Mouse (Mus musculus) cerebellum, adult 11-12 months (tissue): ENCODE measurements at regions not wholly inside any gene's neighbourhood (a gene's known extent, or its start where the extent isn't known, plus 50 kb on each side); places are given as distances from the start of the nearest gene placed in this dataset.

Experiments used
- DNase-seq: peaks from one replicate; pipeline ENCODE4 v3.0.0; 2022

DNA sequence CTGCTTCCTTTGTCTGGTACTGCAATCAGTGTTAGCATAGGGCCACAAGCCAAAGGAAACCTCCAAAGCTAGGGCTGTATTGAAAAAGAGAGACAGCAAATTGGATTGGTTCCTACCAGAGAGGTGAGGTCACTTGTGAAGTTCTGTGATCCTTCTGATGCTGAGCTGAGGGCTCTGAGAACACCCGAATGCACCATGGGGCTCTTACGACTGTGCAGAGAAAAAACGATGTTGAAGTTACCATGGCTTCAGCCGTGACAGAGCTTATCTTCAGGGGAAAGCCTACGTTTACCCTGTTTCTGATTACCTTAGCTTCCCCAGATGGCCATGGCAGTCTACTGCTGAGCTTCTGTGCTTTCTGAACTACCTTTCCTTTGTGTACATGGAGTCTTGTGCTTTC, 53.9 kb upstream of the Fmo9 start:
- no peak for DNase-seq

- no peak for DNase-seq
Observed at GRCm38 (mm10) chr1:166738029-166738428, 56.4 kb upstream of the Fmo9 start.

DNA sequence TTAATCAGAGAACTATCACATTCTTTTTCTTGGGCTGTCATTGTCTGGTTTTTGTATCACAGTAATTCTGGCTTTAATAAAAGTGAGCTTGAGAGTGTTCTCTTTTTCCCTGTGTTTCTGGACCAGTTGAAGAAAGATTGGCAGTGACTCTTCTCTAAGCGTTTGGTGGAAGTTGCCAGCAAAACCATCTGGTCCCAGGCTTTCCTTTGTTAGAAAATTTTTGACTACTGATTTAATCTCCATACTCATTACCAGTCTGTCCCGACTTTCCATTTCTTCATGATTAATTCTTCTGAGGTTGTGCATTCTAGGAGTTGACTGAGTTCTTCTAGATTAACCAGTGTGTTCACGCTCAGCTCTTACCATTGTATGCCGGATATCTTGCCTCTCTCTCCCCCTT, 68.6 kb upstream of the Fmo9 start:
- peak; percentile 75 for DNase-seq

GRCm38 (mm10) chr1:166750777-166751176, 69.1 kb upstream of the Fmo9 start:
- no peak for DNase-seq

GRCm38 (mm10) chr1:166751436-166751835, 69.8 kb upstream of the Fmo9 start:
- DNase-seq: no peak

DNA sequence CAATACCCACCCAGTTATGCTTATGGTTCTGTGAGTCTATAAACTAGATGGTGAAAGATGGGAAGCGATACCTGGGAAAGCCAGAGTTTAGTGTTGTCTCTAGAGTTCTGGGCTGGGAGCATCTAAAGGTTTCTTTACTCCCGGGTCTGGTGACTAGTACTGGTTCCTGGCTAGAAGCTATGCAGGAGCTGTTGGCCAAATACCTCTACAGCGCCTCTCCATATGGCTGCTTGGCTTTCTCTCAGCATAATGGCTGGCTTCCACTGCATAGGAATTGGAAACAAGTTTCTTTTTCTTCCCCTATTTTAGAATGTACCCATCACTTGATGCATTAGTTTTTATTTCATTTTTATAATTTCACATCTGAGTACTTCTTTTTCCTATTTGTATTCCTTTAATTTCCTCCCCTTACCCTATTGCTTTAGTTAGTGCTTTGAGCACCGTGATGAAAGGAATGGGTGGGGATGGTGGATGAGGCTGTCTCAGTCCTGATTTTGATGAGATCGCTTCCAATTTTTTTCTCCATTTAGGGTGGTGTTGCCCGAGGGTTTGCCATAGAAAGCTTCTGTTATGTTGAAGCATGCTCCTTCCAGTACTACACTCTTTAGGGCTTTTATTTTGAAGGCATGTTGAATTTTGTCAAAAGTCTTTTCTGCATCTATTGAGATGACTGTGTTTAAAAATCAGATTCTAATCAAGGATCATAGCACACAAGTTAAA, 71.5 kb upstream of the Fmo9 start:
- DNase-seq: peak; percentile 85

DNA sequence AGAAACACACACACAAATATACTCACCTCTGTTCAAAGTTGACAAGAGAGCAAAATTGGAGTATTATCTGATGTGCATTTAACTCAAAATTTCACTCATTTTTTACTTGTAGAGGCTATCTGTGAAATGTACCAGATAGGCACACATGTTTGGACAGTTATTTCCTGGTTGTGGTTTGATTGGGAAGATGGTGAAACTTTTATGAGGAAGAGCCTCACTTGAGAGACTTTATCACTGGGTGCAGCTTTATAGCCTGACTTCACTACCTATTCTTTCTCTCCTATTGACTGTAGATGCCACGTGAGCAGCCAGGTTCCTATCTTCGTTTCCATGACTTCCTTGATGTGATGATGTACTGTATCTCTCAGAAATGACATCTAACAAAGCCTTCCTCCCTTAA, 77.3 kb upstream of the Fmo9 start:
- DNase-seq: no peak

DNA sequence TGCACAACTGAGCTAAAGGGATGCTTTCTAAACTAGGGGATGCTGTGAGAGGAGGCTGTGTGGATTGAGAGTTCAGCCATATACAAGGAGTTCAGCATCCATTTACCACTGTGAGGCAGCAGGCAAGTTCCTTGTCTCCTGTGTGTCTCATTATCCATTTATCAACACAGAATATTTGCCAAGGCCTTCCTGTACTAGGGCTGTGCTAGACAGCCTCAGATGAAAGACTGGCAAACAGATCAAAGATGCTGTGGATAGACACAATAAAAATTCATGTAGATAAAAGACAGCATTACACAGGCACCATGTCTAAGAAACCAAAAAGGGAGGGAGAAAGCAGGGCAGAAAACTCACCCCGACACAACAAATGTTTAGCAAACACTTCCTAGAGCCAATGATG, 91.5 kb upstream of the Fmo9 start:
- DNase-seq: no peak

DNA sequence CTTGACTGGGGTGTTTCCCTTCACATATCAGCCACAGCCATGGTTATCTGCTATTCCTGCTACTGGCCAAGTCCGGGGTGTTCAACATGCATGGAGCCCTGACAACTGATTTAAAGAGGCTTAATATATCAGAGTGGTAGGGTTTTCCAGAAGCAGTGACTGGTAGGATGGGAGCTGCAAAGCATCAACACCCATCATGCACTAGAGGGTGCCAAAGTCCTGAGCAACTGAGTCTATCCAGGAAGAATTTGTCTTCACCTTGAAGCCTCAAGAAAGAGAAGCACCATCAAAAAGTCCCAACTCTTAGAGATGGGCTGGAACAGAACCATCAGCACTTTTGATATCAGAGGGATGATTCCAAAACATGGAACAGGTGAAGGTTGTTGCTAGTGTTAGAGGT, 100.5 kb upstream of the Fmo9 start:
- peak; percentile 38 for DNase-seq

GRCm38 (mm10) chr1:166787945-166788344, 106.3 kb upstream of the Fmo9 start:
- DNase-seq: no peak

GRCm38 (mm10) chr1:166788824-166789399, 107.3 kb upstream of the Fmo9 start:
- DNase-seq: no peak

DNA sequence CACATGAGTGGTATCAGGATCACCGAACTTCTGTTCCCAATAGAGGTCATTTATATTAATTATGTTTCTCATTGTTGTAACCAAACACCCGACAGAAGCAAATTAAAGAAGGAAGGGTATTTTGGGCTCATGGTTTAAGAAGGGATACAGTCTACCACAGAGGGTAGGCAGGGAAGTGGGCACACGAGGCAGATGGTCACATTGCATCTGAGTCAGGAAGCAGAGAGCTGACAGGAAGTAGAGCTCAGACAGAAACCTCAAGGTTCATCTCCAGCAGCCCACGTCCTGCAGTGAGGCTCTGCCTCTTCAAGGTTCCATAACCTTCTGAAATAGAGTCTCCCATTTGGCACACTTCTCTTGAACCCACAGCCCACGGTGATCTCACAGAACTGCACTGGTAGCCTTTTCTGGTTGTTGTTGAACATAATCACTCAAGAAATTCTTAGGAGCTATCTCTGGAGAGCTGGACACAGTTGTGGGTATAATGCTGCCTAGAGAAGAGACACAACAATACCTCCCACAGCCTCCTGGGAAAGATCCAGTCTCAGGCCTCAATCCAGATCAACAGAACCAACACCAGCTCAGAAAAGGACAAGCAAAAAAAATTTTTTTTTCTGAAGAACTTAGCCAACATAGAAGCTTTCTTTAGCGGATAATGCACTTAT, 111.5 kb upstream of the Fmo9 start:
- no peak for DNase-seq

DNA sequence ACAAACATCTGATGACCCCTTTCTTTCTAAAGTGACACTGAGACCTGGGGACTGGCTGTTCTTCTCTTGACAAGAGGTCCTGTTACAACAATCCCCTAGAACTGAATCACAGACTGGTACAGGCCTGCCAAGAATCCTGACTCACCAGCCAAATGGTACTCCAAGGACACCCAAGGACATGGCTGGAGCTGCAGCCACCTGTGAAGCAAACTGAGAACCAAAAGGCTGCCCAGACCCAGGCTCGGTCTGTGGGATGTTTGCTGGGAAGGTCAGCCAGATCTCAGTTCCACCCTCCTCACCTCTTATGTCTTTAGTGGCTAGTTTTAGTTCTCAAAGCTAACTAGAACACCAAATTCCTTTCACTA, 112.1 kb upstream of the Fmo9 start:
- DNase-seq: no peak

DNA sequence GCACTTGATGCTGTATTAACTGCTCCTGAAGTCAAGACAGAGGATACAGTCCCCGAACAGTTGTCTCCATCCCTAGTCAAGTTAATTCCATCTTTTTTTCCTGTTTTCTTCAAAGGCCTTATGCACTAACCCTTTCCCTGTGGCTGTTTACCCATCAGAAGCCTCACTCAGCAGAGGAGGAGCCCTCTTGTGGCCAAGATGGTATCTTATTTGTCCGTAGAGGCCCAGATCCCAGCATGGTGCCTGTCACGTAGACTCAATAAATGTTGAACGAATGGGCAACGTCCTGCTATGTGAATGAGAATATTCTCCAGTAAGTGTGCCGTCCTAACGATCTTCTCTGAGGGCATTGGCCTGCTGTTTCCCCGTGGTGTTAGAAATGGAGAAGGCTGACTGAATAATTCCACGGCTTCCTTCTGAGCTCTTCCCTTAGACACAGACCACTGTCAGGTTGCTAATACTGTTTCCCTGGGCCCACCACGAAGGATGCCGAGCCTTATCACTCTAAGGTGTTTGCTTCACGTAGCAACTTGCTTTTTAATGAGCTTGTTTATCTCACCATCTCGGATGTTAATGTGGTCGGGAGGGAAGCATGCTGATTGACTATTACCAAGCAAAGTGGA, 113.1 kb upstream of the Fmo9 start:
- peak; percentile 31 for DNase-seq

DNA sequence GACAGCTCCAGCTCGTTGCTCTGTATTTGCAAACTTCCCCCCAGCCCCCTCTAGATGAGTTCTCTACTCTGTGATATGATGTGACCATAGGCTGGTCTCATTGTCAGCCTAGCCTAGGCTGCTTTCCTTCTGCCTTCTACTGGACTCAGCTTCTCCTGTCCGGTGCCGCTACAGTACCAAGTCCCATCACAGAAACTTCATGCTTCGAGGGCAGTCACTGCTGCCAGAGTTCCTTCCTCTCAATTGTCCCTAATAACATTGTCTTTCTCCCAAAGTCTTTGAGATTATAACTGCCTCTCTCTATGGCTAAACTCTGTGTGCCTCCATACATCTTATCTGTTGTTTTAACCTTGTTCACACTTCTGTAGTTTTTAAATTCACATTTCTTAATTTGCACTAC, 114.0 kb upstream of the Fmo9 start:
- DNase-seq: no peak

GRCm38 (mm10) chr1:166796362-166796925, 114.8 kb upstream of the Fmo9 start:
- no peak for DNase-seq

DNA sequence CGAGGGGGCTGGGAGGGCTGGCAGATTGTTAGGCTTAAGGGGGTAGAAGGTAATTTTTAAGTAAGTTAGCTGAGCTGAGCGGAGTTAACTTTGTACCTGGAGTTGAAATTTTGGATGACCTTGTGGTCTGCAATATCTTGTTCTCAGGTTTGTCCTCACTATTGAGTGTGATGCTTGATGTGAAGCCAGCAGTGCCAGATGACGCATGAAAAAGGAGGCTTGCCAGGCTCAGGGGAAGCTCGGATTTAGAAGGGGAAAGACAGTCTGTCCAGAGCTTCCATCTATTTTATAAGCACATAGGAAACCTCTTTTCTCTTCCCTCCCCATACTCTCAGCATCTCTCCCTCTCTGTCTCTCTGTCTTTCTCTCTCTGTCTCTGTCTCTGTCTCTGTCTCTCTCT, 115.3 kb upstream of the Fmo9 start:
- DNase-seq: peak; percentile 66

GRCm38 (mm10) chr1:166800953-166801603, 119.4 kb upstream of the Fmo9 start:
- peak; percentile 93 for DNase-seq

DNA sequence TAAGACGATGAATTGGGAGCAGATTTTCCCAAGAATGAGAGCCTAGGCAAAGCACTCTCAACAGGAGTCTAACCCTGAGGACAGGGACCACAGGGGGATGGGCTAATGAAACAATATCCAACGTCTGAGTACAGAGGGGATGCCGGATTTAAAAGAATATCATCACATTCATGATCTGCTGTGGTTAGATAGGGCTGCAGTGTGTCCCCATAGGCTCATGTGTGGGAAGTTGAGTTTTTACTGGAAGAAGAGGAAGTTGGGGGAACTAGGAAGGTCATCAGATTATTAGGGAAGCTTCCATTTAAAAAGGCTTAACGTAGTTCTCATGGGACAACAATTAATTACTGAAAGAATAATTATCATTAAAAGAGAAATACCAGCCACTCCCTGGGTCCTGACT, 120.3 kb upstream of the Fmo9 start:
- DNase-seq: no peak

GRCm38 (mm10) chr1:166803928-166804327, 122.3 kb upstream of the Fmo9 start:
- no peak for DNase-seq

DNA sequence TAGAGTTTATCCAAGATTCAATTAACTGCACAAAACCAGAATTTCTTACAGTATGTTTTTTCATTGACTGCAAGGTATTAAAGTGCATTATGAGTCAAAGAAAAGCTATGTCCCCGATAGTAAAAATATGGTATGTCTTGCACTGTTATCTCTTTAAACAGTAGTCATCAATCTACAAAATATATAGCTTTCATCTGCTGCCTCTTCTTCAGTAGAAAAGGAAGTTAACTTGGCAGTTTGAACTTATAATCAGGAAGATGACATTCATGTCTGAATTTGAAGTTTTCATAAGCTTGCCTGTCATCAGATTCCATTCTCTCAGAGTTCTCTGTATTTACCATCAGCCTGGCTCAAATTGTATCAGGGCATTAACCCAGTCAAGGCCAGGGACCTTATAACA, 122.7 kb upstream of the Fmo9 start:
- no peak for DNase-seq

- no peak for DNase-seq
Observed at GRCm38 (mm10) chr1:166807163-166807945, 125.7 kb upstream of the Fmo9 start.
